Mouse (Mus musculus) kidney, adult 2 months (tissue): ENCODE measurements around the gene Cdk13. TPM values are rescaled to one million over a fixed set of nuclear protein-coding genes. Genes with fewer than 3 reads are reported as not detected.

Experiments used
- DNase-seq: peaks from one replicate; pipeline ENCODE4 v3.0.0; 2021
- H3K27ac ChIP-seq: fragments of 200-500 bp; 2 replicates; pipeline ENCODE4 v1.5.1; 2012; ENCODE audit warnings: low read depth, low read length, control low read depth, inconsistent platforms; ENCODE audit not compliant: insufficient read depth
- H3K27me3 ChIP-seq: fragments of 200-500 bp; replicated peaks from 2 replicates; pipeline ENCODE4 v1.6.1; 2012; ENCODE audit warnings: mild to moderate bottlenecking, moderate library complexity, low read length, inconsistent platforms; ENCODE audit not compliant: control insufficient read depth, insufficient read depth
- H3K36me3 ChIP-seq: fragments of 200-500 bp; 2 replicates; pipeline ENCODE4 v1.6.1; 2012; ENCODE audit warnings: mild to moderate bottlenecking, moderate library complexity, low read length, inconsistent platforms; ENCODE audit not compliant: control insufficient read depth, insufficient read depth
- H3K4me1 ChIP-seq: fragments of 200-500 bp; 2 replicates; pipeline ENCODE4 v1.6.1; 2011; ENCODE audit warnings: low read length; ENCODE audit not compliant: control insufficient read depth, insufficient read depth
- H3K4me3 ChIP-seq: fragments of 200-500 bp; 2 replicates; pipeline ENCODE4 v1.5.1; 2011; ENCODE audit warnings: mild to moderate bottlenecking, low read depth, low read length, control low read depth; ENCODE audit not compliant: insufficient read depth
- CTCF ChIP-seq: fragments of 200-500 bp; conservative IDR thresholded peaks from 2 replicates; pipeline ENCODE4 v1.5.1; 2011; ENCODE audit warnings: low read depth, mild to moderate bottlenecking, control low read depth, low read length, moderate library complexity, mixed read lengths; ENCODE audit not compliant: insufficient read depth, insufficient read length
- POLR2A ChIP-seq: fragments of 200-500 bp; IDR thresholded peaks from one replicate; pipeline ENCODE4 v1.6.1; 2011; ENCODE audit warnings: low read depth, low read length, control low read depth
- WGBS: fragments of 180-500 bp; shearing (Covaris S2); methylation state at CpG from one replicate; pipeline ENCODE4 v1.1.7; 2018; 5-methylcytosine and 5-hydroxymethylcytosine counted together
- polyA plus RNA-seq: library from polyadenylated mRNA; depleted of rRNA; stranded (reverse); fragments of >200 nt; gene quantifications from 2 replicates; pipeline ENCODE4 v1.2.3, GENCODE M21; 2012

Cdk13 gene
- polyA plus RNA-seq, 1 experiment: 18.7 TPM

DNA sequence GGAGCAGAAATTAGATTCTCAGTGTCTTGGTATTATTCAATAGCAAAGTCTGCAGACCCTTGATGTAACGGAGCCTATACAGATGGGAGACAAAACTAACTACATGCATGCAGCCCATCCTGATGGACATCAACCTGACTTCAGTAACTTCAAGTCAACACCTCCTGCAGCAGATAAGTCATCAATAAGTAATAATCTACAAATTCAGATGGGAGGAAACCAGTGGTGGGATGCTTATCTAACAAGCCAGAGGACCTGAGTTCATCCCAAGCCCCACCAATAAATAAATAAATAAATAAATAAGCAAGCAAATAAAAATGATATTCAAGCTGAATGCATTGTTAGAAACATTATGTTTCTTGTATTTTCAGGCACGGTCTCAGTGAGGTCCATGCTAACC is 5.2 kb downstream of the Cdk13 start:
- 84% methylated on average over 2 of the region's 2 CpGs for WGBS
- H3K27me3 ChIP-seq: no peaks in the 10 kb centered on the region
- DNase-seq: no peak
- H3K27ac ChIP-seq: no peak overlapping the region
- no peak overlapping the region for H3K4me3 ChIP-seq
- peaks cover 5% of the 10 kb centered on the region; the same call in 1 of the 2 replicates for H3K4me1 ChIP-seq
- TF ChIP-seq CTCF (no peak), POLR2A (no peak)
- H3K36me3 ChIP-seq: no peaks in the 10 kb centered on the region

DNA sequence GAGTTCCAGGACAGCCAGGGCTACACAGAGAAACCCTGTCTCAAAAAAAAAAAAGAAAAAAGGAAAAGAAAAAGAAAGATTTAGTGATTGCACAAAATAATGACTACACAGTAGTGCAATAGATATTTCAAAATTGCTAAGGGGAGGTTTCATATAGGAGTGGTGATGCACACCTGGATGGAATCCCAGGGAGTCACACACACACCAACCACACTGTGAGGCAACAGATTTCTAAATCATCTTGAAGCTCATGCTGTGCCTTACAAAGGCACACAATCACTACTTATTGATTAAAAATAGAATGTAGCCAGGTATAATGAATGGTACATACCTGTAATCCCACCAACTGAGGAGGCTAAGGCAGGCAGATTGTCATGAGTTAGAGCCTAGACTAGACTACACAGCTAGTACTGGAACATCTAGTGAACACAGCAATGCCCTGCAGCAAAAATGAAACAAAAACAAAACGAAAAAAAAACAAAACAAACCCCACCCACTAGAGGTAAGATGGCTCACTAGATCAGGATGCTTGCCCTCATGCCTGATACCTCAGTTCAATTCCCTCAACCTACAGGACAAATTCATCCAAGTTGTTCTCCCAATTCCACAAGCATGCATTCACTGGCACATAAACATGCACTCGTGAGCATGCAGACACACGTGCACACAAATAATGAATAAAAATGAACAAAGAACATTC is 9.0 kb downstream of the Cdk13 start:
- no peak for TF ChIP-seq POLR2A
- no peak for TF ChIP-seq CTCF

DNA sequence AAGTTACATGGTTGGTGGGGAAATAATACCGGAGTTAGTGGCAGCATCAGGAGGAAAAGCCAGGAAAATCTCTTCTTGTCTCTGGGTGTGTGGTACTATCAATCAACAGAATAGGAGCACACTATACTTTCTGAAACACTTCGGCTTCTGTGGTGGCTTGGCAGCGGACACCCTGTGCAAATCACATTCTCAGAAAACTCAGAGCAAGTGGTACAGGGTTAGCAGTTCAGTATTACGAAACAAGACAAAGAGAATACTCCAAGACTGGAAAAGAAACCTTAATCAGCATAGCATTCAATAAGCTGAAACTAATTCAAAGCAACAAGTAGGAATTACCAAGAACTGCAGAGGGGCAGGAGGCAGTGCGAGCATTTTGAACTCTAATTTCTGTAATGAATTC is 21.3 kb downstream of the Cdk13 start:
- 81% methylated on average over 5 of the region's 5 CpGs for WGBS
- no peak for TF ChIP-seq POLR2A
- no peak for TF ChIP-seq CTCF
- DNase-seq: peak; percentile 30

More for the DNA sequence above, 9.0 kb downstream of the Cdk13 start:
- 63% methylated on average over 3 of the region's 3 CpGs for WGBS
- H3K4me3 ChIP-seq: no peak overlapping the region
- no peaks in the 10 kb centered on the region for H3K36me3 ChIP-seq
- H3K27me3 ChIP-seq: no peaks in the 10 kb centered on the region
- H3K27ac ChIP-seq: no peak overlapping the region
- DNase-seq: no peak
- peaks cover 5% of the 10 kb centered on the region; the same call in 1 of the 2 replicates for H3K4me1 ChIP-seq

DNA sequence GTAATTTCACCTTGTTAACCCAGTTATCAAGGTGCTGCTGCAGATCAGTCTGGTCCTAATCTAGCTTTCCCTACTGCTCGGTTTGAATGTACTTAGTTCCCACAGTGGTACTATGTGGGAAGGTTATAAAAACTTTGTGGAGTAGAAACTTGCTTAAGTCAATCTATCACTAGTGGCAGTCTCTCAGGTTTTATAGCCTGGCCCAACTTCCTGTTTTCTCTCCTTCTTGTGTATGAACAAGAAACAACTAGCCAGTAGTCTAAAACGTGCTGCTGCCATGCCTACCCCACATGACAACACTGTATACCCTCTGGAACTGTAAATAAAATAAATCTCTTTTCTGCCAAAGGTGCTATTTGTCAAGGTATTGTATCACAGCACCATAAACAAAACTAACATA is 25.0 kb downstream of the Cdk13 start:
- Histone ChIP-seq H3K27ac (no peak overlapping the region), H3K4me1 (0 out of 2 replicates have a peak, but pooled peaks cover 3% of the 10 kb centered on the region), H3K27me3 (no peaks in the 10 kb centered on the region), H3K4me3 (no peak overlapping the region), H3K36me3 (no peaks in the 10 kb centered on the region)
- no peak for DNase-seq
- no peak for TF ChIP-seq POLR2A
- TF ChIP-seq CTCF: no peak
- WGBS: 29% methylated on average over 2 of the region's 2 CpGs

More for the DNA sequence above, 21.3 kb downstream of the Cdk13 start:
- Histone ChIP-seq H3K27ac (no peak overlapping the region), H3K36me3 (no peaks in the 10 kb centered on the region), H3K4me3 (no peak overlapping the region), H3K4me1 (no peaks in the 10 kb centered on the region), H3K27me3 (no peaks in the 10 kb centered on the region)

DNA sequence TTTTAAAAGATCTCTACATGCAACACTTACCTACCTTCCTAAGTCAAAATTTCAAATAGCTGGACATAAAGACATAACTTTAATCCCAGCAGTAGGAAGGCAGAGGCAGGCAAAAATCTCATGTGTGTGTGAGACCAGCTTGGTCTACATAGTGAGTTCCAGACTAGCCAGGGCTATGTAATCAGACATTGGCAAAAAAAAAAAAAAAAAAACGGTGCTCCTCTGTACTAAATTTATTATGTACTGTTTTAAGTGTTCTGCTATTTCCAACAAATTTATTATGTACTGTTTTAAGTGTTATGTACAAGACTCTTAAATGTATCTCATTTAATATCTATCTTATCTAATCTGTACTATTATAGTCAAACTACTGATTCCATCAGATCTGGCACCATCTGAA is 28.6 kb downstream of the Cdk13 start:
- no peak for TF ChIP-seq CTCF
- no peak for TF ChIP-seq POLR2A
- H3K4me1 ChIP-seq: peaks cover 3% of the 10 kb centered on the region; the same call in 1 of the 2 replicates
- DNase-seq: no peak
- H3K4me3 ChIP-seq: no peak overlapping the region
- 62% methylated on average over 1 of the region's 1 CpGs for WGBS
- H3K36me3 ChIP-seq: no peaks in the 10 kb centered on the region
- H3K27me3 ChIP-seq: no peaks in the 10 kb centered on the region
- no peak overlapping the region for H3K27ac ChIP-seq

DNA sequence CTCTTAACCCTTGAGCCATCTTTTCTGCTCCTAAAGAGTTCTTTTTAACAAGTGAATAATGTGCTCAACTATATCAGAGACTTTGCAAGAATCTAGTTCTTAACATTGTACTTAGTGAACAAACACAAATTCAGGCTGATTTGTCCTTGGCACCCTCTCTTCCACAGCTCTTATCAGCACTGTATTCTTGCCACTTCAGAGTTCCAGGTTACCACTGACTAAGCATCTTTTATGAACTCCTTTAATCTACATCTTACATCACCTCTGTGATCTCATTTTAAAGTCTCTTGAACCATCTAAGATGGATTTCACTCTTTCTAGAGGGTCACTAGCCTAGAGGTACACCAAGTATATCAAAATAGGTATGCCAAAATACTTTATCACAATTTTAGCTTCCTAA is 29.5 kb downstream of the Cdk13 start:
- H3K4me1 ChIP-seq: peaks cover 3% of the 10 kb centered on the region; the same call in 1 of the 2 replicates
- no peak for TF ChIP-seq POLR2A
- TF ChIP-seq CTCF: no peak
- H3K4me3 ChIP-seq: no peak overlapping the region
- H3K27me3 ChIP-seq: no peaks in the 10 kb centered on the region
- H3K27ac ChIP-seq: no peak overlapping the region
- no peak for DNase-seq
- H3K36me3 ChIP-seq: no peaks in the 10 kb centered on the region

DNA sequence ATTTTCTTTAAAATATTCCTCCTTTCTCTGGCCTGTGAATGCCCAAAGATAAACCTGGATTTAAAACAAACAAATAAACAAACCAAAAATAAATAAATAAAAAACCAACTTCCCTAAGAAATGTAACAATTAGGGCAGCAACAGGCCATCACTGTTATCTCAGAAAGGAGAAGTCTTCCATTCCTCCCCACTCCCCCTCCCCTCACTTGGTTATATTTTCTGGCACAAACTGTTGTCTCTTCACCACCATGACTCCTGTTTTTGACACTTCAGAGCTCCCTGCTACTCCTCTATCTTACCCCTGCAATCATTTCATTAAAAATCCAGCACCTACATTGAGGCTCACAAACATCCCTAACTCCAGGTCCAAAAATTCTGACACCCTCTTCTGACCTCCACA is 31.8 kb downstream of the Cdk13 start:
- Histone ChIP-seq H3K27ac (no peak overlapping the region), H3K4me1 (peaks cover 3% of the 10 kb centered on the region; the same call in 1 of the 2 replicates), H3K4me3 (no peak overlapping the region), H3K27me3 (no peaks in the 10 kb centered on the region), H3K36me3 (no peaks in the 10 kb centered on the region)
- DNase-seq: no peak
- TF ChIP-seq CTCF (no peak), POLR2A (no peak)
